Mouse (Mus musculus) layer of hippocampus, adult 2 months (tissue): ENCODE data around the gene Coro6. TPM values are rescaled to one million over a fixed set of nuclear protein-coding genes. Genes with fewer than 3 reads are reported as not detected.

ENCODE experiments used
- DNase-seq, 2 experiments: peaks; one replicate each; pipeline ENCODE4 v3.0.0; 2022; ENCODE audit warnings: low spot score in 2 of 2
- H3K27ac ChIP-seq: fragments of 200-600 bp; 2 replicates; pipeline ENCODE4 v1.8.1; 2022
- H3K4me3 ChIP-seq: fragments of 200-600 bp; 2 replicates; pipeline ENCODE4 v1.8.1; 2022; ENCODE audit warnings: mild to moderate bottlenecking
- CTCF ChIP-seq: fragments of 200-600 bp; conservative IDR thresholded peaks from 2 replicates; pipeline ENCODE4 v1.8.1; 2022; ENCODE audit warnings: antibody characterized with exemption, mild to moderate bottlenecking, moderate library complexity
- total RNA-seq, 2 experiments: library from RNA; stranded (reverse); gene quantifications; 2 replicates each; pipeline ENCODE4 v1.2.3; 2021

Gene Coro6
- total RNA-seq, 2 experiments from 2014 or later, result 12.7 to 14.1 TPM

DNA sequence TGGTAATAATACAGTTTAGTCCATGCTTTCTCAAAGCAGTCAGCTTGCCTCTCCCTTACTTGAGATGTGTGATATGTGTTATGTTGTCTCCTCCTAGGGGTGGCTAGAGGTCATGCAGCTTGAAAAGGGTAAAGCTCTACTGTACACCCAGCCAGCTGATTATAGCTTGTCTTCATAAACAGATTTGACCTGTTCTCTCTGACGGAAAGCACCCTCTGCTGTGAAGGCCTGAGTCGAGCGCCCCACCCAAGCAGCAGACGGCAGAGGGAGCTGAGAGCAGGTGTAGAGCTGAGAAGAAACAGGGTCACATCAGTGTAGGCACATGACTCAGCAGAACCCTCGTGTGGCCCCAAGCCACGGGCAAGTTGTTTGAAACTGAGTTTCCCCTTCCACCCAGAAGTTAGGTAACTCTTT is 15.6 kb upstream of the Coro6 start:
- peak in 1 of 2 experiments; percentile 46 for DNase-seq
- TF ChIP-seq CTCF, result peak; percentile 85
- Histone ChIP-seq H3K27ac (peak overlapping the region; percentile 32; the same call in 1 of the 2 replicates), H3K4me3 (no peak overlapping the region)

DNA sequence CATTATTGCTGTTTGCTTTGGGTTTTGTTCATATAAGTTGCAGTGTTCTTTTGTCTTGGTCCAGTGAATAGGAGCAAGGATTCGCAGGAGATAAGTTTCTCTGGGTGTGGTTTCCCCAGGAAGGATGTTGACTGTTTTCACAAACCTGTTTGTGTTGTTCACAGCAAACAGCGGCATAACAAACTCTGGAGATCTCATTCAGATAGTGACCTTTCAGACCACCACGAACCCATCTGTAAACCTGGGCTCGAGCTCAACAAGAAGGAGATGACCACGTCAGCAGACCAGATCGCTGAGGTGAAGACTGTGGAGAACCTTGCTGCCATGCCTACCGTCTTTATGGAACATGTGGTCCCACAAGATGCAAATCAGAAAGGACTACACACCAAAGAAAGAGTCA is 13.0 kb upstream of the Coro6 start:
- no peak for DNase-seq
- TF ChIP-seq CTCF, result no peak
- Histone ChIP-seq H3K27ac (no peak overlapping the region), H3K4me3 (no peak overlapping the region)

DNA sequence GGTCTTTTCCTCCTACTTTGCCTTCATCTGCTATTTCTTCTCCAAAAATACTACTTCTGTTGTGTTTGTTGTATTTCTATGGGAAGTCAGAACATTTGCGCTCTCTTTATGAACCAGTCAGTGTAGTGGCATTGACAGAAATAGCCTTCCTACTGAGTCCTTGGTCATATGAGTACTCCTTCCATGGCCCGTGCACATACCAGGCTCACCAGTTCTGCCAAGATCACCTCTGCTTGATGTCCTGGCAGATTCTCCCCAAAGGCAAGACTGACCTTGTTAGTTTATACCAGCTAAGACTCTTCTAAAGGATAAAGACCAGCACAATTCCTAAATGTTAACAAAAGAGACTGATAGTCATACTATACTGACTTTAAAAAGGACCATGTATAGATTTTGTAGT is 10.5 kb upstream of the Coro6 start:
- Histone ChIP-seq H3K27ac (no peak overlapping the region), H3K4me3 (no peak overlapping the region)
- no peak for TF ChIP-seq CTCF
- DNase-seq, result no peak

DNA sequence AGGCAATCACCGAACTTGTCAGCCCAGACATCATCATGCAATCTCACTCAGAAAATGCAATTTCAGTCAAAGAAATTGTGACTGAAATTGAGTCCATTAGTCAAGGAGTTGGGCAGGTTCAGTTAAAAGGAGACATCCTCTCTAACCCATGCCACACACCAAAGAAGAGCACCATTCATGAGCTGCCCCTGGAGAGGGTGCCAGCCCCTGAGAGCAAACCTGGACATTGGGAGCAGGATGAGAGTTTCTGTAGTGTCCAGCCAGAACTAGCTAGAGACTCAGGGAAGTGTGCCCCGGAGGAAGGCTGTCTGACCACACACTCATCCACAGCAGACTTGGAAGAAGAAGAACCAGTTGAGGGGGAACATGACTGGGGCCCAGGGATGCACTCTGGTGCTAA is 8.8 kb upstream of the Coro6 start:
- TF ChIP-seq CTCF, result no peak
- H3K4me3 ChIP-seq, result no peak overlapping the region
- no peak for DNase-seq
- H3K27ac ChIP-seq, result no peak overlapping the region

DNA sequence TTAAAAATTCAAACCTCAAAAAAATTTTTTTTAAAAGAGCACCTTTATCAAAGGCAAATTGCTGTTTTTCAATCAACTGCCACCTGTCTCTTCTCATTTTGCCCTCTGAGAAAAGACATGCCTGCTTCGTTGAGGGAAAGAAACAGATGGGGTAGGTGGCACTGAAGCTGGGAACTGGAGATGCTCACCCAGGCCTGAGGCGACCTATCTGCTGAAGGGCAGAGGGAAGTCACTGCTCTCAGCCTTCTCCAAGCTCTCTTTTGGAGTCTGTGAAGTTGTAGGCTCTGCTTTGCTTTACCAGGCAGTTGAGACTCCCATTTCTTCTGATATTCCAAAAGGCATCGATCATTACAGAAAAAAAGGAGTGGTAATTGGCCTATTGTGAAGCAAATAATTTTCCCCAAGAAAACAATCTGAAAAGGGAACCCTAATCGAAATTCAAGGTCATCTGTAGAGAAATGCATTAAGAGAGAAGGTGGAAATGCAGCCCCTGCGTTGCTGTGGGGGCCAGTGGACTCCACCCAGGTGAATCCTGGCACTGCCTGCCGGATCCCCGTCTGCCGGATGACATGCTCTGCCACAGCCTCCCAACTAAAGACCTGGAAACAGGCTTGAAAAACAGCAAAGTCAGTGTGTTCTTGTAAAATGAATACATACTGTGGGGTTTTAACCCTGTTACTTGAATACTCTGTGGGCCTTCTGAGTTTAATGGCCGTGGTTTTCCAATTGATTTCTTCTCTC is 6.3 kb upstream of the Coro6 start:
- no peak for TF ChIP-seq CTCF
- DNase-seq, result no peak
- no peak overlapping the region for H3K4me3 ChIP-seq

DNA sequence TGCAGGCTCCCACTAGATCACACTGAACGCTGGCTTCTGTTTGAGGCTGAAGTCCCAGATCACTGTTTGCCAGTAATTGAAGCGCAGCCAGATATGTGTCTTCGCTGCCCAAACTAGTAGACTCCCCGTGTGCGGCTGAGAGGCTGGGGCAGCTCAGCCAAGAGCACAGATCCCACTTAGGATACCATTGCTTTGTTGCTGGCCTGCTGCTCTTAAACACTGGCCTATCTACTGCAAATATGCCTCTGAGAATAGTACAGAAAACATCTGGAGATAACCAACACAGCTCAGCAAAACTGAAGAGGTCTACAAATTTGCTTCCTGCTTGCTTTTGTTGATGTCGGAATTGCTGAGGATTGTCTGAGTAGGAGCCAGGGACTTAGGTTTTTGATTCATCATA is 5.3 kb upstream of the Coro6 start:
- H3K4me3 ChIP-seq, result no peak overlapping the region
- TF ChIP-seq CTCF, result no peak
- no peak for DNase-seq
- H3K27ac ChIP-seq, result no peak overlapping the region

More for the DNA sequence above, 6.3 kb upstream of the Coro6 start:
- H3K27ac ChIP-seq, result no peak overlapping the region

DNA sequence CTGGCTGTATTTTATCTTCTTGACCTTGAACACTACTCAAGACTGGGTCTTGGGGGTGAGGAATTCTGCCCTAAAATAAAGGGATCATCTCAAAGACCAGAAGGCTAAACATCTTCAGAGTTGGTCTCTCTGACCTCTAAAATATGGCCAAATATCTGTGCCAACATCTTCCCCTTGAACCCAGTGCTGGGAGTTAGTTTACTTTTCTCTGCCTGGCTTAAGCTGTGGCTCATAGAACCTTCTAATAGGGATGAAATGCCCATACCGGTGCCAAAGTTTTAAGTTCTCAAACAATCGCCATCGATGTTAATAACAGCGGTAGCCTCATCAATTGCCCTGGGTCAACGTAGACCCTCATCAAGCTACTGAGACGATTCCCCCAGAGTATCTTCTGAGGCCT is 355 bp upstream of the Coro6 start:
- DNase-seq, result no peak
- TF ChIP-seq CTCF, result no peak
- Histone ChIP-seq H3K27ac (no peak overlapping the region), H3K4me3 (peak overlapping the region; percentile 64)

DNA sequence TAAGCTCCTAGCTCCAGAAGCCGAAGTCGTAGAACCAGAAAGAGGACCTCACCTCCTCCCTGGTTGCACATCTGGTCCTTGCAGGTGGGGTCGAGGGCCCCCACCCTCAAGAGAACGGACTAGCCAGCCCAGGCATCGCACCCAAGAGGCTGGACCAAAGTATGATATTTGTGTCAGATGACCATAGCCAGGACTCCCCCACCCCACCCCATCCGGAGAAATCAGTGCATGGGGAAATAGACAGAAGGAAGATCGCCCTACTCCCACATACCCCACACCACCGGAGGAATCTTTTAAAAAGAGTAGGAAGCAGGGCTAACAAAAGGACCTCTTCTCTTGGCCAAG is 862 bp downstream of the Coro6 start:
- TF ChIP-seq CTCF, result no peak
- Histone ChIP-seq H3K27ac (0 out of 2 replicates have a peak overlapping the region, but pooled peaks have one; percentile 18), H3K4me3 (peak overlapping the region; percentile 64)
- DNase-seq, result no peak

DNA sequence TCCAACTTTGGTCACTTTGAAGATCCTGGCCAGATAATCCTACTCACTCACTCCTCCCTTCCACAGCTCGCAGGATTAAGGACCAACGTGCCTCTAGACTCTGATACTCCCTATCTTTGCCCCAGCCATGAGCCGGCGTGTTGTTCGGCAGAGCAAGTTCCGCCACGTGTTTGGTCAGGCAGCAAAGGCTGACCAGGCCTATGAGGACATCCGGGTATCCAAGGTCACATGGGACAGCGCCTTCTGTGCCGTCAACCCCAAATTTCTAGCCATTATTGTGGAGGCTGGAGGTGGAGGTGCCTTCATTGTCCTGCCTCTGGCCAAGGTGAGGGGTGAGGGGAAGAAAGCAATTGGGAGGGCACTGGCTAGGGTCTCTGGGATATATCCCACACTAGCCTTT is 1.6 kb downstream of the Coro6 start:
- Histone ChIP-seq H3K4me3 (no peak overlapping the region), H3K27ac (no peak overlapping the region)
- no peak for DNase-seq
- no peak for TF ChIP-seq CTCF

DNA sequence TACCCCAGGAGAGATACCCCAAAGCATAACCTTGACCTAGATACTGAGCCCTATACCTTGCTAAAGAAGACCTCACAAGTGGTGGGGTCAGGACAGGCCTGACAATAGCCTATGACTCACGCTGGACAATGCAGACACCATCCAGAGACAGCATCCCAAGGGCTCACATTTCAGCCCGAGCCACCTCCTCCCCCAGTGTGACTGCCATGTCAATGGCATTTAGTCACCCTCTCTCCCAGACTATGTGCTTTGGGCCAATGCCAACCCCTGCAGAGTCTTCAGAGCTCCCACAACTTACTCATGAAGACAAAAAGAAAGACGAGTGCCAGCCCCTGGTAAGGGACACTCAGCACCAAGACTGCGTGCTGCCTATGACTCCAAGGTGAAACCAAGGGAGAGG is 2.5 kb downstream of the Coro6 start:
- DNase-seq, result no peak
- no peak for TF ChIP-seq CTCF
- no peak overlapping the region for H3K4me3 ChIP-seq
- no peak overlapping the region for H3K27ac ChIP-seq

DNA sequence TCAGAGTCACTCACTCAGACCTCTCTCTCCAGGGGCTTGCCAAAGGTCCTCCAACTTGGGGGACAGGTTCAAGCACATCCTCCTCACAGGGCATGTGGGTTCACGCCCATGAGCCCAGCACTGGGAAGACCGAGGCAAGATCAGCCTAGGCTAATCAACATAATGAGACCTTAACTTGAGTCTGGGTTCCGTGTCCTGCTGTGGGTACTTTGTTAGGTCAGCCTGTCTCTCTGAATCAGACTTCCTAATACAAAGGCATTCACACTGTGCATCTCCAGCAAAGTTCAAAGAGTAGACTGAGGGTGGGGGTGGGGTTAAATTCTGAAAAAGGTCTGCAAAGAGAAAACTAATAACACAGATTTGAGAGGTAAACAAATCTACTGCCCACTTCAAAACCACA is 2.9 kb downstream of the Coro6 start:
- no peak for TF ChIP-seq CTCF
- no peak for DNase-seq
- H3K4me3 ChIP-seq, result no peak overlapping the region
- no peak overlapping the region for H3K27ac ChIP-seq

DNA sequence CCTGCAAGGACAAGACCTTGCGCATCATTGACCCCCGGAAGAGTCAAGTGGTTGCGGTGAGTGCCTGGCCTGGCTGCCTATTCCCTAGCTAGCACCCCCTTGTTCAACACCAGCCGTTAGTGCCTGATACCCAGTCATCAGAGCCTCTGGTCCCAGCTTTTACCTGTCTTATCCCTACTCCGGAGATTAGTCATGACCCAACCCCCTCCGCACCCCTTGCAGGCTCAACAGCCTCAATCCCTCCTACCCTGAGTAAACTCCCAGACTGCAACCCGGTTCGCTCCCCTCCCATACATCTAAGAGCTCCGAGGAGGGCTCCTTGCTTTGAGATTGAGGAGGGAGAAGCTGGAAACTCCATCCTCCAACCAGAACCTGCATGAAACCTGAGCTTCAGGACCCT is 4.3 kb downstream of the Coro6 start:
- TF ChIP-seq CTCF, result no peak
- Histone ChIP-seq H3K27ac (no peak overlapping the region), H3K4me3 (no peak overlapping the region)
- no peak for DNase-seq

DNA sequence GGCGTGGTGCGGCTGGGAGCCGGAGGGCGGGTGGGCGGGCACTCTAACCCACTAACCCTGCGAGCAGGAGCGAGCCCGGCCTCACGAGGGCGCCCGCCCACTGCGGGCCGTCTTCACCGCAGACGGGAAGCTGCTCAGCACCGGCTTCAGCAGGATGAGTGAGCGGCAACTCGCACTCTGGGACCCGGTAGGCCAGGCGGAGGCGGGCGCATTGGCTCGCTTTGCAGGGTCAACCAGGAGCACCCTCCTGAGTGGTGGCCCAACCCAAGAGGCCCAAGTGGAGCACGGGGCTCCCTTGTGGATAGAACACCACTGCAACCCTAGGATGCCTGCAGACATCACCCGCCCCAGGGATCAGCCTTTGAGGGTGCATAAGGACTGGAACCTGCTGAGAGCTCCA is 4.9 kb downstream of the Coro6 start:
- peak; percentile 90 for TF ChIP-seq CTCF
- Histone ChIP-seq H3K4me3 (no peak overlapping the region), H3K27ac (no peak overlapping the region)
- DNase-seq, result peak in 1 of 2 experiments; percentile 75

DNA sequence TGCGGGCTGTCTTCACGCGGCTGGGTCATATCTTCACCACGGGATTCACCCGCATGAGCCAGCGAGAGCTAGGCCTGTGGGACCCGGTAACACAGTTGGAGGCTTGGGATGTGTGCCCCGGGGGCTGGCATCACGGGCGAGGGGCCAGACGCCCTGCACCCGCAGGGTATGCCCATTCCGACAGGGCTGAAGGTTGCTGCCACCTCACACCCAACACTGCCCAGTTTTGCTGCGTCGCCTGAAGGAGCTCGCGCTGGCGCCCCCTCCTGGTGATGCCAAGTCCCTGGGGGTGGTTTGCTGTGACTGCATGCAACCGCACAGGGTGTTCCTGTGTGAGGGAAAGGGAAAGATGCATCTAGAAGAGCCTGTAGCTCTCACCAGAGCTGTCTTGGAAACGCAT is 5.6 kb downstream of the Coro6 start:
- TF ChIP-seq CTCF, result peak; percentile 94
- 0 out of 2 replicates have a peak overlapping the region, but pooled peaks have one; percentile 22 for H3K4me3 ChIP-seq
- H3K27ac ChIP-seq, result no peak overlapping the region
- DNase-seq, result peak; percentile 74 to 85

DNA sequence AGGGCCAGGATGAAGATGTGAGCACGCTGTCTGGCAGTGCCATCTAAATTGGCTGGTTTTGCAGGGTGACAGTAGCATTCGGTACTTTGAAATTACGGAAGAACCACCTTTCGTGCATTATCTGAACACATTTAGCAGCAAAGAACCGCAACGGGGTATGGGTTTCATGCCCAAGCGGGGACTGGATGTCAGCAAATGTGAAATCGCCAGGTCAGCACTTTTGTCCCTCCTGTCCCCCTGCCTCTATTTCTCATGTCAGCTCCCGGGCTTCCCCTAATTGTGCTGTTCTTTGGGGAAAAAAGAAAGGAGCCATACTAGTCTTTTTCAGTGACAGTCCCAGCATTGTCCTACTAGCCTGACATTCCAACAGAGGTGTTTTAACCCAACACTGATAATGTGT is 6.2 kb downstream of the Coro6 start:
- H3K27ac ChIP-seq, result no peak overlapping the region
- no peak for TF ChIP-seq CTCF
- no peak for DNase-seq
- H3K4me3 ChIP-seq, result no peak overlapping the region
